Mouse (Mus musculus): ENCODE measurements around the gene Gp5. TPM values are rescaled to one million over a fixed set of nuclear protein-coding genes. Genes with fewer than 3 reads are reported as not detected.
"Not testable (repeated sequence)": the region's sequence is repeated elsewhere in the genome, so short reads cannot be mapped to it uniquely, and the experiment has no call there.

The Gp5 gene
- under 1 TPM; 0.23 to 0.51 TPM for total RNA-seq (2021)
- long read RNA-seq, experiment 1: 0 reads
- long read RNA-seq, experiment 2: 0 reads

DNA sequence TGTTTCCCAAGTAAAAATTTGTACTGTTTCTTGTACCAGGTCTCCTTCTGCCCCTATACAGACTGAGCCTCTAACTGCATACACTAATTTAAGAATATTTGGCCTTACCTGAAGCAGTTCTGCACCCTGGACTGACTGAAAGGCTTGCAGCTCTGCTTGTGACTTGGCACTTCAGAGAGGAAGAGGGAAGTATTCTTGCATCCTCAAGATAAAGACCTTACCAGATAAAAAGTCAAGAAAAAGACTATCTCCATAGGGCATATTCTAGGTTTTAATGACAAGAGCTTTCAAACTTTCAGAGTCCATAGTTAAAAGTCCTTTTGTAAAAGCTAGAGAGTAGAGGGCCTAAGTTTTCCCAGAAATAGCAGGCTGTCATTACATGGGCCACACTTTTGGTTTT is at the start of gene Gp5:
Gp5 (minus strand) TSS at position 133 of the 400 bp plus-strand sequence.
- DNase-seq (ENCODE audit: low spot score in 2 of 2): no peak

GRCm38 (mm10) chr16:30353489-30353888 is 42.9 kb upstream of the Gp5 start:
- not testable (repeated sequence) for DNase-seq (ENCODE audit: low spot score in 2 of 2)

DNA sequence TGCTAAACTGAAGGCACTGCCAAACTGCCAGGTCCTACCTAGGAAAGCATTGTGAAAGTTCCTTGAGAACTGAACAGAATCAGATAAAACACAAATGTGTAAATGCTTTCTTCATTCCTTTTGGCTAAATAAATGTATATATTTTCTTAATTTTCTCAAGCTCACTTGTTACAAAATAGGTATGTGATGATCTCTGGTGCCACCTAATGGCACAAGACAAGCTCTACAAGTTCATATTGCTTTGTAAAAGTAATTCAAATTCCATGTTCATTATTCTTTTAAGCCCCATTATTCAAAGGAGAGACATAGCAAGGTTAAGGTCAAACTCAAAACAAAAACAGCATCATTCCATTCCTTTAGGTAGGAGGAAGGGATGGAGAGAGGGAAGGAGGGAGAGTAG is 3.7 kb upstream of the Gp5 start:
- no peak for DNase-seq (ENCODE audit: low spot score in 2 of 2)

DNA sequence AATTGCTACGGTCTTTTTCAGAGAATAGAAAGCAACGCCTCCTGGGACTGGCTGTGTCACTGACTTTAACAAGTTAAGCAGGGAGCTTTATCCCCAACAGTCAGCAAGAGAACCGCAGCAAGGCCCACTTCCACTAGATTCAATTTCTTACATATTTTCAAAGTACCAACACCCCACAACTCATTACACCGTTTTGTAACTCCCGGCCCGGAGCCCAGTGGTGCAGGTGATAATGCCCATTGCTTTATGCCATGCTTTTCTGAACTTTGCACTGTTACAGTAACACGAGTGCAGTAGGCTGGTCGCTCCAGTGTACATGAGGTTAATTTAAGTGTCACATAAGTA is 436 bp downstream of the Gp5 start:
- DNase-seq (ENCODE audit: low spot score in 2 of 2): no peak

DNA sequence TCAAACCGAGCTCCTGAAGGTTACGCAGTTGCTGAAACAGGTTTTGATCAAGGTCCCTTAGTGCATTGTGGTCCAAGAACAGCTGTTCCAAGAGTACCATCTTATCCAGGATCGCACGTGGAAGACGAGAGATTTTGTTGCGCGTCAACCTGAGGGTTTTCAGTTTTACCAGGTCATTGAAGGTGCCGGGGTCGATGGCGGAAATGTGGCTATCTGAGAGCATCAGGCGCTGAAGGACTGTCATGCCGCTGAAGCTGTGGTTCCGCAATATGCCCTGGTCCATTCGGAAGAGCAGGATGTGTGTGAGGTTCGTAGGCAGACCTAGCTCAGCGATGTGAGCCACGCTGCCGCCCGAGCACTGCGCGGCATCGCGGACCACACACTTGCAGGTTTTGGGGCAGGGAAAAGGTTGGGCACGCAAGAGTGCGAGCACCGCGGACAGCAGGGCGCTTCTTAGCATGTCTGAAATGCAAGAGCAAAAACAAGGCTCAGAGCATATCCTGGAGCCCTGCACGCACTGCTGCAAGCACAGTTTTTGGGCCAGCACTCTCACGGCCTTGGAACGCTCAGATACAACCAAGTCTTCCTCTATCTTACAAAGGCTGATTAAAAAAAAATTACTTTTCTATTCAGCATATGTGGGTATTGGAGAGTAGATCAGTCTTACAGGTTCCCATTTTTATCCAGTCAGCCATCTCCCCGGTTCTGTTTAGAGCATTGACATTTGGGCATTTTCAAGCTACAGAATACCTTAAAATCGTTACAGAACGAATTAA is 996 bp downstream of the Gp5 start:
- DNase-seq (ENCODE audit: low spot score in 2 of 2): no peak

DNA sequence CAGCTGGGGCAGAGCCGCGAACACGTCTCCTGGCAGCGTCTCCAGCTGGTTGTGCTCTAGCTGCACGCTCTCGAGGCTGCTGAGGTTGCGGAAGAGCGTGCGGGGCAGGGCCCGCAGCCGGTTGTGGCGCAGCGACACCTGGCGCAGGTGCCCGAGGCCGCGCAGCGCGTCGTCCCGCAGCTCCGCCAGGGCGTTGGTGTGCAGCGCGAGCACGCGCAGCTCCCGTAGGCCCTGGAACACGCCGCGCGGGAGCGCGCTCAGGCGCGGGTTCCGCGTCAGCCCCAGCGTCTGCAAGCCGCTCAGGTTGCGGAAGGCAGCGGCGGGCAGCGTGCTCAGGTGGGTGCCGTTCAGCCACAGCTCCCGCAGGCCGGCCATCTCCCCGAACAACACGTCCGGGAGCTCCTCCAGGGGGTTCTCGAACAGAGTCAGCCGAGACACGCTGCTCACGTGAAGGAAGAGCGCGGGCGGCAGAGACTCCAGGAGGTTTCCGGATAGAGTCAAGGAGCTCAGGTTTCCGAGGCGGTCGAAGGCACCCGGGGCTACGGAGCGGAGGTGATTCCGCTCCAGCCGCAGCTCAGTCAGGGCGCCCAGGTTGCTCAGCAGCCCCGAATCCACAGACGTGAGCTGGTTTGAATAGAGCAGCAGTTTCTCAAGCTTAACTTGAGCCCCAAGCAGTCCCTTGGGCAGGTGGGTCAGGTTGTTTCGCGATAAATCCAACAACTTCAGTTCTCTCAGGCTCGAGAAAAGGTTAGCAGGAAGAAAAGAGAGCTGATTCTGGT is 1.8 kb downstream of the Gp5 start:
- peak; percentile 14 to 31 for DNase-seq (ENCODE audit: low spot score in 2 of 2)

DNA sequence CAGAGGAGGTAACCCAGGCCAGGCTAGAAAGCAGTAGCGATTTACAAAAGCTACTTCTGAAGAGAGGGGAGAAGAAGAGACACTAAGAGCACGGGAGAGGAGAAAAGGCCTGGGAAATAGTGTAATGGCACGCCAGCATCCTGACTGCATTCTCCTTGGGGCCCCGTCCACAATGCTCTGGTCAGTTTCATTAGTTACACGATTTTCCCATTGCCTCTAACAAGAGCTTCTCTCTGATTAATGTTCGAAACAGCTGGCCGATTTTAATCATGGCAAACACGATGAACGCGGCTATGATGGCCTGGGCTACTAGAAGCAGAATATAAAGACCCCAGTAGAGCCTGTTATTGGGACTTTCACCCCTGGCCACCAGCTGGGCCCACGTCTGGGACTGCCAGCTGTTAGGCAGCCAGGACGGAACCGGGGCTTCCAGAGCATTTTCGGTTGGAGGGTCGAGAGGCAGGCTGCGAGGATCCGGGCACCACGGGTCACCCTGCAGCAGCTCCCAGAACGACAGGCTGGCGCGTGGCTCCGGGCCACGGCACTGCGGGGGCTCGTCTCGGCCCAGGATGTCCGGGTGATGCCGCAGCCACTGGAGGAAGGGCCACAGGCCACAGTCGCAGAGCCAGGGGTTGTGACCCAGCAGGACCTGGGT is 2.5 kb downstream of the Gp5 start:
- peak in 1 of 2 experiments; percentile 3 for DNase-seq (ENCODE audit: low spot score in 2 of 2)

DNA sequence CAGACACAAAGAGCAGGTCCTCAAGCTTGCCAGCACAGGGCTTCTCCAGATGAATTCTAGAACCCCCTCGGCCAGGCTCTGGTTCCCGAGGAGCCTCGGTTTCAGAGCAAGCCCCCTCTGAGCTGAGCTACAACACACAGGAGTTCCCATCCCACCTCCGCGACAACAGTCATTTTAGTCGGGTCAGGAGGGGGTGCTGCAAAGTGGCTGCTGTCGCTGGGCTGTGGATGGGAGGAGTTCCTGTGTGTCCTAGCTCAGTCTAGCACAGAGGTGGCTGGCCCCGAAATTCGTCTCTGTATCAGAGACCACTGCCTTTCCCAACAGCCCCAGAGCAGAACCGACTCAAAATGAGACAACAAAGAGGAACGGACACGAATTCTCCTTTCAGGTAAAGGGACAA is 3.3 kb downstream of the Gp5 start:
- no peak for DNase-seq (ENCODE audit: low spot score in 2 of 2)

- DNase-seq (ENCODE audit: low spot score in 2 of 2): no peak
Observed at GRCm38 (mm10) chr16:30306102-30306501, 4.5 kb downstream of the Gp5 start.

DNA sequence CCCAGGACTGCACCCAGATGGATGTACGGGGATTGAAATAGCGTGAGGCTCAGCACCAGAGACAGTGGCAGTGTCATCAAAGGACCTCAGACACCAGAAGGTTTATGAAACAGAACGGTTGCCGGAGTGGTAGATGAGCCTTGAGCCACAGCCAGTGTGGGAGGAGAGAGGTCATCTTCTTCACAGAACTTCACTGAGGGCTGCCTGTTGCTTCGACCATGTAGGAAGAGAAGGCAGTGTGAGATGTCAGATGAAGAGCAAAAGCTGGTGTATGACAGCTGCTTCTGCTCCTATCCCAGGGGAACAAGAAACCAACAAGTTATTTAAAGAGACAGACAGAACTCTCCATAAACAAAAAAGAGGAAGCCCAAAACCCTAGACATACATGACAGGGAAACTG is 6.3 kb downstream of the Gp5 start:
- DNase-seq (ENCODE audit: low spot score in 2 of 2): no peak

GRCm38 (mm10) chr16:30303411-30303810 is 7.2 kb downstream of the Gp5 start:
- no peak for DNase-seq (ENCODE audit: low spot score in 2 of 2)

DNA sequence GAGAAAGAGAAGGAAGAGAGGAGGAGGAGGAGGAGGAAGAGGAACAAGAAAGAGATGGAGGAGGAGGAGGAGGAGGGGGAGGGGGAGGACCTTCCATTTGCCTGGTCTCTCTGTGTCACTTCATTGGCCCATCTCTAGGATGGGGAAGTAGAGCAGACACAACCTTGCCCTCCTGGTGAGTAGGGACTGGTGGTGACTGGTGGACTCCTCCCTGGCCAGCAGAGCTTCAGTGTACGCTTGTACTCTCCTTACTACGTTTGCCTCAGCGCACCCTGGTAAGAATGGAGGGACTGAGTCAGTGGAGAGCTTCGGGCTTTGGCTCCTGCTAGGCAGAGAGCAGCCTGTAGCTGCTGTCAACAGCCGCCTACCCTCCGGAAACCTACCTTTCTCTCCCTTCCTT is 7.9 kb downstream of the Gp5 start:
- no peak for DNase-seq (ENCODE audit: low spot score in 2 of 2)

DNA sequence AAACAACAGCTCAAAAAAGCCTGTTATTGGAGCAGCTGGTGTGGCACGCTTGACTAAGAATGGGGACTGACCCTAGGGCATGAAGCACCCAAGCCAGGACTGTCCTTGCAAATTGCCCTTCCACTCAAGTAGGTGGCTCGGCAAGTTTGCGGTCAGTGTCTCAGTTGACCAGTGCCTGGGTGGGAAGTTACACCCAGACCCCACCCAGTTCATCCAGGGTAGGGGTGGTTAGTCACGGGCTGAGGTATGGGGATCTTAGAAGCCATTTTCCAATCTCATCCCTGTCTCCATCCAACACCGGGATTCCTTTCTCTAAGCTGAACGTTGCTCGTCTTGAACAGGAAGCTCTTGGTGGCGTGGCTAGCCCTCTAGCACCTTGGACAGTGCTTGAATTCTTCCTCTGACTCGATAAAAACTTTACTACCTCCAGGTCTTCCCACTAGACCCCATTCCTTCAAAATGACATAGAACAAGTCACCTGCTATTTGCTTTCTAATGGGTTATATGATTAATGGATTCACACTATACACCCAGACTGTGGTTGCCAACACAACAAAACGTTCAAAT is 10.8 kb downstream of the Gp5 start:
- DNase-seq (ENCODE audit: low spot score in 2 of 2): no peak

DNA sequence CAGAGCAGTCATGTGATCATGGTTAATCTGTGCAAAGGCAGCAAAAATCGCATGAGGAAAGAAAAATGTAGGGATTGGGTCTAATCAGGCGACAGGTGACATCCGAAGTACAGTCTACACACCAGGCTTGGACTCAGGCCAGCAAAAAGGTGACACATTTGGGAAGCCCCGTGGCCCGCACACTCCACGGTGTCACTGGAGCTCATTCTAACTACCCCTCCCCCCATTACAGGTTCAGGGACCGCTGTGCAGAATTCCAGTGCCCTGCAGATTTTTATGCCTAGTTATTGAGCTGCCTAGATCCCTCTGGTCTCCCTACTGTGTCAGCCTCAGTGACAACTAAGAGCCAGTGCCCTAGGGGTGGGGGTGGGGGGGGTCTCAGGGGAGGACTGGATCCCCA is 13.1 kb downstream of the Gp5 start:
- no peak for DNase-seq (ENCODE audit: low spot score in 2 of 2)

DNA sequence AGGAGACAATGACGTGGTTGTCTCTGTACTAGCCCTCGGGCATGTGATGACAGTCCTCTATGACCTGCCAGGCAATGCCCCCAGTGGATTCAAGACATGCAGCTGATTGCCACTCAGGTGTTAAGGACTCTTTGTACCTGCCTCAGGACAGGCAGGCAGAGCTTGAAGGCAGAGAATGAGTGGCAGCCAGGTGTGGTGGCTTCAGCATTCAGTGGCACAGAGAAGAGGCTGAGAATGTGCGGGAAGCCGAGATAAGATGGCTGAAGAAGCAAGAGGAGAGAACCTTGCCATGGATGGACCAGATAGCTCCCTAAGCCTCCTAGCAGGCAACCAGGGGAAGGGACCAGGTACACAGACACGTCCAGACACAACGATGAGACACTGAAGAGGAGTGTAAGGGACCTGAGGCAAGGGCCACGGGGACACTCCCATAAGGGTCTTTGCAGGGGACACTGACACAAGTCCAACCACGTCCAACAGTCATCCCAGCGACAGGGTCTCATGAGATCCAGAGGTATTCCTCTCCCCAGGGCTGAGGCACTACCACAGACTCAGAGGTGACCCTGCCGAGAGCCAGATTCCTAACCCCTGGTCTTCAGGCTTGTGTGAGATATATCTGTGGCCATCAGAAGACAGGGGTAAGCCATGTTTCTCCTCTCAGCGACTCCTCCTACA is 13.8 kb downstream of the Gp5 start:
- no peak for DNase-seq (ENCODE audit: low spot score in 2 of 2)

GRCm38 (mm10) chr16:30295106-30295505 is 15.5 kb downstream of the Gp5 start:
- no peak for DNase-seq (ENCODE audit: low spot score in 2 of 2)

DNA sequence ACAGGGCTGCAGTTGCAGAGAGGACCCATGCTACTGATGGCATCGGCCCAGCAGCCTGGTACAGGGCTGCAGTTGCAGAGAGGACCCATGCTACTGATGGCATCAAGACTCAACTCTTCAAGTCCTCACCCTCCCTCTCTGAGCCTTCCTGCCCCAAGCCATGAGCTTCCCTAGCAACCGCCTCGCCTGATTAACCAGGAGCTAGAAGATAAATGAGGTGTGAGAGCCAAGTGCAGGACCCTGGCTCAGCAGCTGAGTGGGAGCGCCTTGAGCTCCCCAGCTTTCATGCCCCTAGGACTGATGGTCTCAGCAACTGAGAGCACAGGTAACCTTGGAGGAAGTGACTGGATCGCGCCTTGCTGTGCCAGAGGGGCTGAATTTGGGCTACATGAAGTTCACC is 20.1 kb downstream of the Gp5 start:
- no peak for DNase-seq (ENCODE audit: low spot score in 2 of 2)

DNA sequence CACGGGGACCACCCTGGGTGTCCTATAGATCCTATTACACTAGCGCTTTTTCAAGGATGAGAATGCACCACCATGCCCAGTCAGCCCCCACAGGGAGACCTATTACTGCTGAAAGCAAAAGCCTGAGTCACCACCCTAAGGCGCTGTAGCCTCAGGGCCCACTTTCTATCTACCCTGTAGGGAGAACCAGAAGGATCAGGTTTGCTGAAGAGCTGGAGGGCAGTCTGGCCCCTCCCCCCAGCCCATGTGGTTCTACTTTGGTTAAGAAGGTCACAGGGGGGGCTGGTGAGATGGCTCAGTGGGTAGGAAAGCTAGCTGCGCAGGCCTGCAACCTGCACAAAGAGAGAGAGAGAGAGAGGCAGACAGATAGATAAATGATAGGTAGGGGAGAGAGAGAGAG is 24.9 kb downstream of the Gp5 start:
- DNase-seq (ENCODE audit: low spot score in 2 of 2): no peak

DNA sequence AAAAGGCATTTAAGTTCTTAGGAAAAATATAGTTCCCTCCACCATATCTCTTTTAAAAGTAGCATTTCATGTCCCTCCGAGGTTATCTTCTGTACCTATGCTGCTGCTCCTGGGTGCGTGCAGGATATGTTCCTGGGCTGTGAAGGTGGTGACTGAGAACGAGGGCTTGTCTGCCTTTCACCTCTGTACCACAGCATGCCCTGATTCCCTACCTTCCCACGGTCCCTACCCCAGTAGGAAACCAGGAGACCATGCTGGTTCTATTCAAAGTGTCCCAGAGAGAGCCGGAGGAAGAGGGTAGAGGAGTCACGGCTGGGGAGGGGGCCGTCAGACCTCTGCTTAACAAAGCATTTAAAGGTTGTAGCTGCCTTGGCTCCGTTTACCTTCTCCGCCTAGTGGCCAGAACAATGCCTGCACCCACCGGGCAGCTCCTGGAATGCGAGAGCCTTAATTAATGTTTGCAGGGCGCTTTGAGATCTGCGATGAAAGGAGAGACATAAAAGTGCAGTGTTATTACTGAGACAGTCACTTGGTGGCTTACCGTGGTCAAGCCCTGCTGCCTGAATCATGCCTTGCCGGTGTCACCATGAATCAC is 26.7 kb downstream of the Gp5 start:
- no peak for DNase-seq (ENCODE audit: low spot score in 2 of 2)

DNA sequence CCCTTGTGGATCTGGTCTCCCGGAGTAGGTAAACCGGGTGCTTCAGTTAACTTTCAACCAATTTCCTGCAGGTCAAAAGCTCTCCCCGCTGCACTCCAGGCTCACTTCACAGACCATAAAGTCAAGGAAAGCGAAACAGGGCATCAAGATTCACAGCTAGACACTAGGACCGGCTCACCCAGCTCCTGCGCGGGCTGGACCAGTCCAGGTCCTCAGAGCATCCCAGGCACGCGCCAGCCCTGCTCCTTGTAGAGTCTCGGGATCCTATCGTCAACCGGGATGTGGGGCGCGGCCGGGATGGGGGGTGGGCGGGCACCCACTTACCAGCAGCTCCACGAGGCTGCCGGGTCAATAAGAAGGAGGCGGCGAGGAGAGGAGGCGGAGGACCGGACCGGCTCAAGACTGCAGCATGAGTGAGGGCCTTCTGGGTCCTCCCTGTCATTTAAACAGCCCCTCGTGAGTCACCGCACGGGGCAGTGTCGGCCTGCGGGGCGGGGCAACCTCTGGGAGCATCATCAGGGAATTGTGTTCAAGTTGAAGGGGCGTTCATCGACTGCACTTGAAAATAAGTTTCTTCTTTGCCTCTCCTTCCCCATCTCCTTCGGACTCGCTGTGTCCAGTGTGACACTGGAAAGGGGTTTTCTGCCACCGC is 27.6 kb downstream of the Gp5 start, which contains the start of gene Lrrc15:
Lrrc15 (minus strand) TSS at position 413 of the 652 bp plus-strand sequence.
- no peak for DNase-seq (ENCODE audit: low spot score in 2 of 2)

Data from adrenal gland, adult 18-20 months (tissue).